Mouse (Mus musculus): ENCODE measurements at regions not wholly inside any gene's neighbourhood (a gene's known extent, or its start where the extent isn't known, plus 50 kb on each side); places are given as distances from the start of the nearest gene placed in this dataset.

DNA sequence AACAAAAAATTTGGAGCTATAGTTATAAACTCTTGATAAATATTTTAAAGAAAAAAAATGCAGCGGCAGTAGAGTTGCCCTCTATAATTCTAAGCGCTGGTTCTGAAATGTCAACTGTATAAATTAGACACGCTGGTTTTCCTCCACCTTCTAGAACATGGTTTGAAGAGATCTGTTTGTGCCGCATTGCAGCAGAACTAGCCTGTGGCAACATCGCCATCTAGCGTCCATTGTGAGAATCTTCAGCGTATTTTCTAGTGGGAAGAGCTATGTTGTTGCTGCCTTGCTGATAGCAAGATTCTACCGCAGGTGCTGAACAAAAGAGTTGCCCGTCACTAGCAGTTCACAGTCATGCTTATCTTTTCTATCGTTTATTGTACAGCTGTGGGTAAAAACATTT is 93.5 kb upstream of the Pdk4 start:
- peak; percentile 86 for TF ChIP-seq CTCF (IDR thresholded peaks at IDR 0.05; ENCODE audit: low read depth, low read length)
- TF ChIP-seq POLR2A (IDR thresholded peaks at IDR 0.05; ENCODE audit: extremely low read depth, insufficient read depth, low read length) = no peak
